Mouse (Mus musculus) embryo, embryonic 10 days (tissue): Measurements from ENCODE around the gene P2rx3.

Experiments used
- DNase-seq: peaks from one replicate; pipeline ENCODE4 v3.0.0-alpha.2; 2015; ENCODE audit warnings: low spot score

The P2rx3 gene

GRCm38 (mm10) chr2:85043623-85044022 is 6.4 kb upstream of the P2rx3 start:
- no peak for DNase-seq

GRCm38 (mm10) chr2:85038336-85038735 is 1.1 kb upstream of the P2rx3 start:
- no peak for DNase-seq

GRCm38 (mm10) chr2:85036507-85037046 is 685 bp downstream of the P2rx3 start:
- DNase-seq: peak; percentile 25

- no peak for DNase-seq
Measured at GRCm38 (mm10) chr2:85034169-85034568, 3.1 kb downstream of the P2rx3 start.

- peak; percentile 13 for DNase-seq
Measured at GRCm38 (mm10) chr2:85033121-85033520, 4.1 kb downstream of the P2rx3 start.

- no peak for DNase-seq
Measured at GRCm38 (mm10) chr2:85030989-85031388, 6.3 kb downstream of the P2rx3 start.

- no peak for DNase-seq
Measured at GRCm38 (mm10) chr2:85029897-85030296, 7.4 kb downstream of the P2rx3 start.

GRCm38 (mm10) chr2:85027281-85027680 is 10.0 kb downstream of the P2rx3 start:
- no peak for DNase-seq

- DNase-seq: no peak
Measured at GRCm38 (mm10) chr2:85026178-85026577, 11.1 kb downstream of the P2rx3 start.

- DNase-seq: peak; percentile 68
Measured at GRCm38 (mm10) chr2:85022043-85022442, 15.2 kb downstream of the P2rx3 start.

GRCm38 (mm10) chr2:85014588-85014982 is 22.7 kb downstream of the P2rx3 start:
- no peak for DNase-seq

- DNase-seq: no peak
Measured at GRCm38 (mm10) chr2:85013826-85014587, 23.3 kb downstream of the P2rx3 start.

- no peak for DNase-seq
Measured at GRCm38 (mm10) chr2:85012679-85013078, 24.6 kb downstream of the P2rx3 start.

- DNase-seq: peak; percentile 55
Measured at GRCm38 (mm10) chr2:85011906-85012604, 25.2 kb downstream of the P2rx3 start.

- DNase-seq: no peak
Measured at GRCm38 (mm10) chr2:85009212-85009611, 28.1 kb downstream of the P2rx3 start.

- peak; percentile 52 for DNase-seq
Measured at GRCm38 (mm10) chr2:85007729-85008128, 29.5 kb downstream of the P2rx3 start.

GRCm38 (mm10) chr2:85006600-85006999 is 30.7 kb downstream of the P2rx3 start:
- DNase-seq: no peak

GRCm38 (mm10) chr2:85004341-85004740 is 32.9 kb downstream of the P2rx3 start:
- no peak for DNase-seq

- no peak for DNase-seq
Measured at GRCm38 (mm10) chr2:85002575-85002974, 34.7 kb downstream of the P2rx3 start.

- no peak for DNase-seq
Measured at GRCm38 (mm10) chr2:85001497-85001896, 35.8 kb downstream of the P2rx3 start.

- DNase-seq: no peak
Measured at GRCm38 (mm10) chr2:84999486-85000181, 37.6 kb downstream of the P2rx3 start.

GRCm38 (mm10) chr2:84996376-84996775 is 40.9 kb downstream of the P2rx3 start:
- no peak for DNase-seq

- DNase-seq: no peak
Measured at GRCm38 (mm10) chr2:84987930-84988329, 49.3 kb downstream of the P2rx3 start, which contains the start of gene Prg3. Prg3 (plus strand) TSS chr2:84988215.
